Mouse (Mus musculus): ENCODE results near the gene Slc37a1. TPM values are rescaled to one million over a fixed set of nuclear protein-coding genes. Genes with fewer than 3 reads are reported as not detected.

The Slc37a1 gene
- polyA plus RNA-seq, 1 experiment from 2014 or later, result 10.5 TPM

DNA sequence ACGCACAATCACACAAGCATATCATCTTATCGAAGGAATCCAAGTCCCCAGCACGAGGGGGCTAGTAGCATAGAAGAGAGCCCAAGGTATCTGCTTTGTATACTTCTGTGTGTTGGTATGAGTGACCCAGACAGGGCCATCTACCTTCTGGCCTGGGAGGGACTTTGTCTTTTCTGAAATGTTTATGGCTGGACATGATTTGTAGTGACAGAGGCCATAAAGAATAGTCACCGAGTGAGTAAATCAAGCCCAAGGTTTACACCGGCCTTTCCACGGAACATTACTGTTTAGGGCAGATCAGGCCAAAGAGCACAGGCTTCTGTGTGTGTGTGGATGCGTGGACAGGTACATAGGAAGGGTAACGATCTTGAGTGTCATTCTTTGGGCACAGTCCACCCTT is 93.3 kb downstream of the Slc37a1 start:
- ATAC-seq (replicated peaks; ENCODE audit: extremely low read depth, insufficient read depth, low FRiP score), result no peak
- WGBS, result 78% methylated on average over 8 of the region's 8 CpGs
- Histone ChIP-seq H3K27me3 (ENCODE audit: control insufficient read depth, insufficient read depth, low read length) (peaks cover 3% of the 10 kb centered on the region; the same call in 1 of the 2 replicates), H3K9me3 (replicated peaks; ENCODE audit: control insufficient read depth, low read length) (no peaks in the 10 kb centered on the region), H3K4me1 (ENCODE audit: control insufficient read depth, insufficient read depth, low read length) (peaks cover 2% of the 10 kb centered on the region; the same call in 1 of the 2 replicates), H3K27ac (ENCODE audit: low read length) (no peak overlapping the region), H3K4me2 (ENCODE audit: low read depth, low read length) (no peak overlapping the region), H3K9ac (ENCODE audit: low read length) (no peak overlapping the region), H3K4me3 (ENCODE audit: low read length) (no peak overlapping the region), H3K36me3 (ENCODE audit: control insufficient read depth, insufficient read depth) (no peaks in the 10 kb centered on the region)

DNA sequence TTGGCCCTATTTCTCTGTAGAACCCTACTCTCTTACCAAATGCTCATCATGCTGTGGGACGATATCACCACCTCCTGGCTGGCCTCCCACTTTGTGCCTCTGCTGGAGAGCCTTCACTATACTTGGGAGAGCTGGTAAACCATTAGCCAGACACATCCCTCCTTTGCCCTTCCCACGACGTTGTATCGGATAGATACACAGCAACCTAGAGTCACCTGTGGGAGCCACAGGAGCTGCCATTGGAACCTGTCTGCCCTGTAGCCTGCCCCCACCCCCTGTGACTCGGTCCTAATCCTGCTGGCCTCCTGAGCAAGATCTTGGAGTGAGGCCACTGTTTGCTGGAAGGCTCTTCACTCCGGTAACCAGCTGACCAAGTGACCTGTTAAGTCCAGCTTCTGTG is 96.7 kb downstream of the Slc37a1 start:
- WGBS, result 72% methylated on average over 6 of the region's 6 CpGs
- Histone ChIP-seq H3K4me3 (ENCODE audit: low read length) (no peak overlapping the region), H3K27ac (ENCODE audit: low read length) (no peak overlapping the region), H3K27me3 (ENCODE audit: control insufficient read depth, insufficient read depth, low read length) (peaks cover 16% of the 10 kb centered on the region), H3K9ac (ENCODE audit: low read length) (no peak overlapping the region), H3K4me2 (ENCODE audit: low read depth, low read length) (no peak overlapping the region), H3K36me3 (ENCODE audit: control insufficient read depth, insufficient read depth) (no peaks in the 10 kb centered on the region), H3K4me1 (ENCODE audit: control insufficient read depth, insufficient read depth, low read length) (peaks cover 11% of the 10 kb centered on the region; the same call in 1 of the 2 replicates), H3K9me3 (replicated peaks; ENCODE audit: control insufficient read depth, low read length) (no peaks in the 10 kb centered on the region)
- no peak for ATAC-seq (replicated peaks; ENCODE audit: extremely low read depth, insufficient read depth, low FRiP score)

DNA sequence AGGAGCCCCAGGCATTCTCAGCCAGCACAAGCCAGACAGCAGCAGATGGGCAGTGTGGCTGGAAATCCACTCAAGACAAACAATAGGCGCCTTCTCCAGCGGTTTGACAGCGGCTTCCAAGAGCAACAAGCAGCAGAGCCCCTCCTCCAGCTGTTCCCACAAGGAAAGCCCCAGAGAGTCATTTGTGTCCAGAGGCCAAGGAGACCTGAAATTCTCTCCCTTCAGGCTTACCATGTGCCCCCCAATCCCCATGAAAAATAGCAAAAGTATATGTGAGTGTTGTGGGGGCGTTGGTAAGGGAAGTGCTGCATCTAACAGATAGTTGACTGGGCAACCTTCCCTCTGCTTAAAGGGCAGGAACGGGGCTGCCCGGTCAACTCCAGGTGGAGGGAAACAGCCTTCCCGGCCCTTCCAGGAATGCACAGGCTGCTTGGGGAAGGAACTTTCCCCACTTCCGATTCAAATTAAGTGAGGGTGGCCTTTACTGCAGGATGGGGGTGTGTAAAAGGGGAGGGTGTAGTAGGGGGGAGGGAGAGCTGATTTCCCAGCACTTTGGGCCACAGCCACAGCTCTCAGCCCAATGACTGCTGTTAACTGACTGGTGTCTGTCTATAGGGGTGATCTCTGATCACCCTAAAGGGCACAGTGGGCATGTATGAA is 98.5 kb downstream of the Slc37a1 start:
- peak; percentile 55 for ATAC-seq (replicated peaks; ENCODE audit: extremely low read depth, insufficient read depth, low FRiP score)
- Histone ChIP-seq H3K27ac (ENCODE audit: low read length) (peak overlapping the region; percentile 74), H3K9me3 (replicated peaks; ENCODE audit: control insufficient read depth, low read length) (no peaks in the 10 kb centered on the region), H3K4me3 (ENCODE audit: low read length) (no peak overlapping the region), H3K36me3 (ENCODE audit: control insufficient read depth, insufficient read depth) (no peaks in the 10 kb centered on the region), H3K4me1 (ENCODE audit: control insufficient read depth, insufficient read depth, low read length) (peaks cover 14% of the 10 kb centered on the region), H3K4me2 (ENCODE audit: low read depth, low read length) (peak overlapping the region; percentile 86; the same call in 1 of the 2 replicates), H3K27me3 (ENCODE audit: control insufficient read depth, insufficient read depth, low read length) (peaks cover 16% of the 10 kb centered on the region), H3K9ac (ENCODE audit: low read length) (no peak overlapping the region)
- WGBS, result 17% methylated on average over 8 of the region's 8 CpGs

DNA sequence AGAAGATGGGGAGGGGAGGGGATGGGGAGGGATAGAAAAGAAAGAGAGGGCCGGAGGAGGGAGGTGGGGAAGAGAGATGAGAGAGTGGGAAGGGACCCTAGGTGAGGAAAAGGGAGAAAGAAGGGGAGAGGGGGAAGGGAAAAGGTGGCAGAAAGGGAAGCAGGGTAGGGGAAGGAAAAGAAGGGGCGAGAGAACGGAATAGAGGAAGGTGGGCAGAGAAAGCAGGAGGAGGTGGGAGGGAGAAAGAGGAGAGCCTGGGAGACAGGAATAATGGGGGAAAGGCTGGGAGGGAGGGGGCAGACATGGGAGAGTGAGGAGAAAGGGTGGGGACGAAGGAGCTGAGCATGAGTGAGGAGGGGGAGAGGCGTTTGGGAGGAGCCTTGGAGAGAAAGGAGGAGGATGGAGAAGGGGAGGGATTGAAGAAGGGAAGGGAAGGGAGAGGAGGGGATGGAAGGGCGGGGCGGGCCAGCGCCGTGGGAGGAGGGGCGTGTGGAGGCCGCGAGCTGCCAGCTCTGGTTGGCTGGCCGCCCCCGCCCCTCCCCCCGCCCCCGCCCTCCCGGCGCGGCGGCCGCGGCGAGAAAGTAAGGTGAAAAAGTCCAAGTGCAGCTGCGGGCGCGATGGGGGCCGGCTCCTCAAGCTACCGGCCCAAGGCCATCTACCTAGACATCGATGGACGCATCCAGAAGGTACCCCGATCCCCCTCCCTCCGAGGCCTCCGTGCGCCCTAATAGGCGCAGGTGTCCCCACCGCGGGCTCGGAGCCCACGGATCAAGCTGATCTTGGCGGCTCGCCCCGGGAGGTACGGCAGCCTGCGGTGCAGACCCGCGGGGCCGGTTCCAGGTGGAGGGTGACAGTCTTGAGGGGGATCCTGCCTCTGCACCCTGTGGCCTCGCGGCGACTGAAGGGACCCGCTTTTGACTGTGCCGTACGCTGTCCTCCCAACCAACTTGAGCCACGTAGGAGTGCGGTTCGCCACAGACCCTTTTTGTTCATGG is 99.4 kb downstream of the Slc37a1 start, which contains the start of gene Pde9a:
Gene Pde9a, plus strand, starts transcription at position 540 of the 995 bp plus-strand sequence.
- Histone ChIP-seq H3K4me2 (ENCODE audit: low read depth, low read length) (peak within 1 kb of the TSS; percentile 86), H3K27ac (ENCODE audit: low read length) (peak within 1 kb of the TSS; percentile 68), H3K36me3 (ENCODE audit: control insufficient read depth, insufficient read depth) (no peaks in the 10 kb centered on the region), H3K27me3 (ENCODE audit: control insufficient read depth, insufficient read depth, low read length) (peaks cover 13% of the 10 kb centered on the region), H3K4me1 (ENCODE audit: control insufficient read depth, insufficient read depth, low read length) (peaks cover 14% of the 10 kb centered on the region), H3K9ac (ENCODE audit: low read length) (peak within 1 kb of the TSS; percentile 69), H3K9me3 (replicated peaks; ENCODE audit: control insufficient read depth, low read length) (no peaks in the 10 kb centered on the region), H3K4me3 (ENCODE audit: low read length) (peak within 1 kb of the TSS; percentile 59)
- ATAC-seq (replicated peaks; ENCODE audit: extremely low read depth, insufficient read depth, low FRiP score), result peak; percentile 46
- 2% methylated on average over 43 of the region's 56 CpGs for WGBS

DNA sequence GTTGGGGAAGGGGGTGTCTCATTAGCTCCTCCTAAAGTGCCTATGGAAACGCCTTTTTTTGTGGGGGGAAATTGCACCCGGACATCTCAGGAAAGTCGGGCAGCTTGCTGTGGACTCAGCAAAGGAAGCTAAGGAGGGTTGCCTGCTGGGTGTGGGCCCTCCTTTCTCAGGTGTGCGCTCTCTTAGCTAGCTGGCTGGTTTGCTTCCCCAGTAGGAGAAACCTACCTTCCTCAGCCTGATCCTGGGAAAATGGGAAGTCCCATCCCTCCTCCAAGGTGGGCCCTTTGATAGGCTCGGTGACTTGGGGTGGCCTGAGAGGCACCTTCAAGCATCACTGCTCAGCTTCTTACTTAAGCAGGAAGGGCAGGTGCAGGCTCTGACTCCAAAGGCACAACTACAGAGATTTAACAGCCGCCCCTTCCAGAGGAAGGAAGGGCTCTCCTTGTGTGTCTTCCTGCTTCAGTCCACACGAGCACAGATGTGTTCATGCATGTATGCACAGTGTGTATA is 100.2 kb downstream of the Slc37a1 start:
- no peak for ATAC-seq (replicated peaks; ENCODE audit: extremely low read depth, insufficient read depth, low FRiP score)
- 19% methylated on average over 7 of the region's 7 CpGs for WGBS
- H3K27ac ChIP-seq (ENCODE audit: low read length), result no peak overlapping the region
- H3K9me3 ChIP-seq (replicated peaks; ENCODE audit: control insufficient read depth, low read length), result no peaks in the 10 kb centered on the region
- H3K9ac ChIP-seq (ENCODE audit: low read length), result peak overlapping the region; percentile 69
- H3K4me1 ChIP-seq (ENCODE audit: control insufficient read depth, insufficient read depth, low read length), result peaks cover 14% of the 10 kb centered on the region
- peaks cover 13% of the 10 kb centered on the region for H3K27me3 ChIP-seq (ENCODE audit: control insufficient read depth, insufficient read depth, low read length)
- H3K4me2 ChIP-seq (ENCODE audit: low read depth, low read length), result peak overlapping the region; percentile 86
- peak overlapping the region; percentile 59 for H3K4me3 ChIP-seq (ENCODE audit: low read length)
- H3K36me3 ChIP-seq (ENCODE audit: control insufficient read depth, insufficient read depth), result no peaks in the 10 kb centered on the region

DNA sequence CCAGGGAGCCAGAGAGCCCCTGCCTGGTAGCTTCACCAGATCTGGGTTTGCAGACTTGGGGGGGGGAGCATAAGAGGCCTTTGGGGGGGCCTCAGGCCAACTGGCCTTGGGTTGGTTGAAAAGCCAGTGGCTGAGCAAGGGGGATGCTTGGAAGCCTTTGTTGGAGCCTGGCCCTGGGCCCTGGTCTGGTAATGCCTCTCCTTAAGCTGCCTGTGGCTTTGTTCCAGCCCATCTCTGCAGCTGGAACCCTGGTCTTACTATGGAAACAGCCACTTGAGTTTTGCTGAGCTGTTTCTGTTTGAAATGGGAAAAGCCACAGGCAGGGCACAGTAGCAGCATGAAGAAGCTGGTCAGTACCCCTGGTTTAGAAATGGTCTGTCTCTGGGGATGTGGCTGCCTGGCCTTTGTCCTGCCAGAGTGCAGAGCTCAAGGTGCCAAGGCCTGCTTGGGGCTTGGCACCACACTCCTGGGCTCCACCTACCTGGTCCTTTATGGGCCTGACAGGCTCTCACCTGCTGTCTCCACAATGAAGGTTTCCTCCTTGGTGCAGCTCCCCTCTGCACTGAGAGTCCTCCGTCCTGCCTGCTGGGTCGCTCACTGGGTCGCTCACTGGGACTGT is 102.9 kb downstream of the Slc37a1 start:
- no peak overlapping the region for H3K4me3 ChIP-seq (ENCODE audit: low read length)
- H3K27me3 ChIP-seq (ENCODE audit: control insufficient read depth, insufficient read depth, low read length), result peaks cover 13% of the 10 kb centered on the region
- no peak for ATAC-seq (replicated peaks; ENCODE audit: extremely low read depth, insufficient read depth, low FRiP score)
- no peak overlapping the region for H3K27ac ChIP-seq (ENCODE audit: low read length)
- no peaks in the 10 kb centered on the region for H3K9me3 ChIP-seq (replicated peaks; ENCODE audit: control insufficient read depth, low read length)
- no peak overlapping the region for H3K4me2 ChIP-seq (ENCODE audit: low read depth, low read length)
- peaks cover 11% of the 10 kb centered on the region for H3K4me1 ChIP-seq (ENCODE audit: control insufficient read depth, insufficient read depth, low read length)
- H3K36me3 ChIP-seq (ENCODE audit: control insufficient read depth, insufficient read depth), result no peaks in the 10 kb centered on the region
- WGBS, result 92% methylated on average over 3 of the region's 3 CpGs
- no peak overlapping the region for H3K9ac ChIP-seq (ENCODE audit: low read length)

DNA sequence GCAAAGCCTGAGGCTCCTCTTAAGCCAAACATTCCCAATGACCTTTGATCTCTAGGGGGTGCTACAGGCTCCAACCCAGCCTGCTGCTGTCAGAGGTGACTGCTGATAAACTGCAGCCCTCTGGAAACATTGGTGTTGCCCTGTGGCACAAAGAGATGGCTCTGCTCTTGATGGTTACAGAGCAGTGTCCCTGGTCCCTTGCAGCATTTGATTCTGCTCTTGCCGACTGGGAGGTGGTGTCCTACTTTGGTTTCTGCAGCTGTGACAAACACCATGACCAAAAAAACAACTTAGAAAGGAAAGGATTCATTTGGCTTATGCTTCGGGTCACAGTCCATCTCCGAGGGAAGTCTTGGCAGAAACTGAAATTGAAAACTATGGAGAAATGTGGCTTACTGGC is 104.9 kb downstream of the Slc37a1 start:
- peaks cover 13% of the 10 kb centered on the region for H3K27me3 ChIP-seq (ENCODE audit: control insufficient read depth, insufficient read depth, low read length)
- H3K9me3 ChIP-seq (replicated peaks; ENCODE audit: control insufficient read depth, low read length), result no peaks in the 10 kb centered on the region
- H3K9ac ChIP-seq (ENCODE audit: low read length), result no peak overlapping the region
- H3K4me1 ChIP-seq (ENCODE audit: control insufficient read depth, insufficient read depth, low read length), result peaks cover 8% of the 10 kb centered on the region
- WGBS, result 50% methylated on average over 3 of the region's 3 CpGs
- no peaks in the 10 kb centered on the region for H3K36me3 ChIP-seq (ENCODE audit: control insufficient read depth, insufficient read depth)
- H3K4me3 ChIP-seq (ENCODE audit: low read length), result no peak overlapping the region
- no peak overlapping the region for H3K27ac ChIP-seq (ENCODE audit: low read length)
- no peak for ATAC-seq (replicated peaks; ENCODE audit: extremely low read depth, insufficient read depth, low FRiP score)
- no peak overlapping the region for H3K4me2 ChIP-seq (ENCODE audit: low read depth, low read length)

DNA sequence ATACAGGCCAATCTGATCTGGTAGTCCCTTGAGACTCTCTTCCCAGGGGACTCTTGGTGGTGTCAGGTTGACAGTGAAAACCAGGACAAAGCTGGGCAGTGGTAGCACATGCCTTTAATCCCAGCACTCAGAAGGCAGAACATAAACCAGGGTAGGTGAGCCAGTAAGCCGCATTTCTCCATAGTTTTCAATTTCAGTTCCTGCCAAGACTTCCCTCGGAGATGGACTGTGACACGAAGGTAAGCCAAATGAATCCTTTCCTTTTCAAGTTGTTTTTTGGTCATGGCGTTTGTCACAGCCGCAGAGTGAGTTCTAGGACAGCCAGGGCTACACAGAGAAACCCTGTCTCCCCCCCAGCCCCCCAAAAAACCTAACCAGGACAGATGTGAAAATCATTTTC is 105.4 kb downstream of the Slc37a1 start:
- Histone ChIP-seq H3K9me3 (replicated peaks; ENCODE audit: control insufficient read depth, low read length) (no peaks in the 10 kb centered on the region), H3K27me3 (ENCODE audit: control insufficient read depth, insufficient read depth, low read length) (peaks cover 9% of the 10 kb centered on the region)

More for the DNA sequence above, 105.4 kb downstream of the Slc37a1 start:
- Histone ChIP-seq H3K36me3 (ENCODE audit: control insufficient read depth, insufficient read depth) (no peaks in the 10 kb centered on the region), H3K4me2 (ENCODE audit: low read depth, low read length) (no peak overlapping the region), H3K4me3 (ENCODE audit: low read length) (no peak overlapping the region), H3K27ac (ENCODE audit: low read length) (no peak overlapping the region), H3K4me1 (ENCODE audit: control insufficient read depth, insufficient read depth, low read length) (peaks cover 3% of the 10 kb centered on the region), H3K9ac (ENCODE audit: low read length) (no peak overlapping the region)
- WGBS, result 85% methylated on average over 5 of the region's 5 CpGs
- ATAC-seq (replicated peaks; ENCODE audit: extremely low read depth, insufficient read depth, low FRiP score), result no peak

Data from heart, embryonic 16.5 days (tissue).